Mouse (Mus musculus): ENCODE results near the gene Zdhhc20. TPM values are rescaled to one million over a fixed set of nuclear protein-coding genes. Genes with fewer than 3 reads are reported as not detected.

Gene Zdhhc20
- polyA plus RNA-seq, 1 experiment from 2014 or later: 35.3 TPM

- H3K4me3 ChIP-seq: no peak overlapping the region
- H3K4me1 ChIP-seq (replicated peaks): no peaks in the 10 kb centered on the region
- H3K27ac ChIP-seq (replicated peaks): no peak overlapping the region
- H3K4me2 ChIP-seq: no peak overlapping the region
- no peak for ATAC-seq (ENCODE audit: low FRiP score, low read depth)
- no peaks in the 10 kb centered on the region for H3K9me3 ChIP-seq
- H3K9ac ChIP-seq: no peak overlapping the region
- WGBS: 69% methylated on average over 5 of the region's 5 CpGs
- no peaks in the 10 kb centered on the region for H3K27me3 ChIP-seq
- H3K36me3 ChIP-seq: peaks cover 43% of the 10 kb centered on the region
These were observed 81.5 kb downstream of the Zdhhc20 start for GRCm38 (mm10) chr14:57808558-57808957.

- 81% methylated on average over 4 of the region's 4 CpGs for WGBS
- Histone ChIP-seq H3K36me3 (peaks cover 52% of the 10 kb centered on the region), H3K27me3 (no peaks in the 10 kb centered on the region), H3K4me2 (no peak overlapping the region), H3K4me3 (no peak overlapping the region), H3K4me1 (replicated peaks) (peaks cover 23% of the 10 kb centered on the region), H3K9ac (no peak overlapping the region), H3K27ac (replicated peaks) (no peak overlapping the region), H3K9me3 (no peaks in the 10 kb centered on the region)
- ATAC-seq (ENCODE audit: low FRiP score, low read depth): no peak
These were observed 86.3 kb downstream of the Zdhhc20 start for GRCm38 (mm10) chr14:57803731-57804130.

GRCm38 (mm10) chr14:57797991-57798931 is 91.8 kb downstream of the Zdhhc20 start, which contains the start of gene Sap18:
Gene Sap18, plus strand, starts transcription at chr14:57798180.
- Histone ChIP-seq H3K36me3 (peaks cover 12% of the 10 kb centered on the region), H3K9ac (peak within 1 kb of the TSS; percentile 97), H3K4me1 (replicated peaks) (peaks cover 23% of the 10 kb centered on the region), H3K4me3 (peak within 1 kb of the TSS; percentile 91), H3K27ac (replicated peaks) (peak within 1 kb of the TSS; percentile 88), H3K27me3 (no peaks in the 10 kb centered on the region), H3K4me2 (peak within 1 kb of the TSS; percentile 66), H3K9me3 (no peaks in the 10 kb centered on the region)
- under 1% methylated on average over 94 of the region's 99 CpGs for WGBS
- ATAC-seq (ENCODE audit: low FRiP score, low read depth): peak; percentile 98

GRCm38 (mm10) chr14:57797551-57797950 is 92.5 kb downstream of the Zdhhc20 start:
- peak overlapping the region; percentile 66 for H3K4me2 ChIP-seq
- no peaks in the 10 kb centered on the region for H3K9me3 ChIP-seq
- H3K36me3 ChIP-seq: peaks cover 5% of the 10 kb centered on the region
- peak; percentile 80 for ATAC-seq (ENCODE audit: low FRiP score, low read depth)
- no peaks in the 10 kb centered on the region for H3K27me3 ChIP-seq
- H3K4me3 ChIP-seq: peak overlapping the region; percentile 91
- H3K27ac ChIP-seq (replicated peaks): peak overlapping the region; percentile 88
- WGBS: 12% methylated on average over 7 of the region's 7 CpGs
- H3K9ac ChIP-seq: peak overlapping the region; percentile 97
- peaks cover 23% of the 10 kb centered on the region for H3K4me1 ChIP-seq (replicated peaks)

- H3K27me3 ChIP-seq: no peaks in the 10 kb centered on the region
- ATAC-seq (ENCODE audit: low FRiP score, low read depth): no peak
- 87% methylated on average over 4 of the region's 4 CpGs for WGBS
These were observed 98.9 kb downstream of the Zdhhc20 start for GRCm38 (mm10) chr14:57791171-57791570.

GRCm38 (mm10) chr14:57789759-57790158 is 100.3 kb downstream of the Zdhhc20 start:
- Histone ChIP-seq H3K9me3 (no peaks in the 10 kb centered on the region), H3K27me3 (no peaks in the 10 kb centered on the region), H3K4me2 (no peak overlapping the region), H3K4me3 (no peak overlapping the region), H3K9ac (no peak overlapping the region), H3K27ac (replicated peaks) (no peak overlapping the region), H3K4me1 (replicated peaks) (no peaks in the 10 kb centered on the region), H3K36me3 (no peaks in the 10 kb centered on the region)
- 93% methylated on average over 9 of the region's 9 CpGs for WGBS
- ATAC-seq (ENCODE audit: low FRiP score, low read depth): no peak

More at GRCm38 (mm10) chr14:57791171-57791570, 98.9 kb downstream of the Zdhhc20 start:
- no peak overlapping the region for H3K4me2 ChIP-seq
- no peak overlapping the region for H3K27ac ChIP-seq (replicated peaks)
- no peaks in the 10 kb centered on the region for H3K4me1 ChIP-seq (replicated peaks)
- no peaks in the 10 kb centered on the region for H3K36me3 ChIP-seq
- H3K9me3 ChIP-seq: no peaks in the 10 kb centered on the region
- no peak overlapping the region for H3K4me3 ChIP-seq
- no peak overlapping the region for H3K9ac ChIP-seq

GRCm38 (mm10) chr14:57789311-57789710 is 100.8 kb downstream of the Zdhhc20 start:
- no peak overlapping the region for H3K27ac ChIP-seq (replicated peaks)
- H3K4me2 ChIP-seq: no peak overlapping the region
- 81% methylated on average over 2 of the region's 2 CpGs for WGBS
- no peaks in the 10 kb centered on the region for H3K4me1 ChIP-seq (replicated peaks)
- no peak overlapping the region for H3K9ac ChIP-seq
- no peaks in the 10 kb centered on the region for H3K9me3 ChIP-seq
- no peaks in the 10 kb centered on the region for H3K27me3 ChIP-seq
- H3K4me3 ChIP-seq: no peak overlapping the region
- ATAC-seq (ENCODE audit: low FRiP score, low read depth): no peak
- no peaks in the 10 kb centered on the region for H3K36me3 ChIP-seq

GRCm38 (mm10) chr14:57787406-57787805 is 102.7 kb downstream of the Zdhhc20 start:
- 62% methylated on average over 4 of the region's 4 CpGs for WGBS
- H3K27me3 ChIP-seq: no peaks in the 10 kb centered on the region
- no peak overlapping the region for H3K4me2 ChIP-seq
- H3K27ac ChIP-seq (replicated peaks): no peak overlapping the region
- no peaks in the 10 kb centered on the region for H3K9me3 ChIP-seq
- no peaks in the 10 kb centered on the region for H3K4me1 ChIP-seq (replicated peaks)
- no peak overlapping the region for H3K4me3 ChIP-seq
- no peak overlapping the region for H3K9ac ChIP-seq
- no peaks in the 10 kb centered on the region for H3K36me3 ChIP-seq
- no peak for ATAC-seq (ENCODE audit: low FRiP score, low read depth)

Small RNA genes lying within 50 kb of the gene (microRNA-seq; reads per million reads assigned to microRNA genes)
- not detected for gene Mir3077

Other genes starting within 250 kb of the Zdhhc20 start
- 11.6 and 12.3 TPM in 2 replicates for gene Xpo4, start 224.8 kb downstream of the Zdhhc20 start, polyA plus RNA-seq (2015; fragmentation: Nextera tagmentation; extraction: Ambion mirVana)
- not detected in 2 replicates for gene Gm49361, start 144.2 kb downstream of the Zdhhc20 start, polyA plus RNA-seq (2015; fragmentation: Nextera tagmentation; extraction: Ambion mirVana)
- 8.1 and 8.2 TPM in 2 replicates for gene Lats2, start 131.9 kb downstream of the Zdhhc20 start, polyA plus RNA-seq (2015; fragmentation: Nextera tagmentation; extraction: Ambion mirVana)
- gene Sap18, start 92.1 kb downstream of the Zdhhc20 start, polyA plus RNA-seq (2015; fragmentation: Nextera tagmentation; extraction: Ambion mirVana): 23.6 and 29.2 TPM in 2 replicates
- 8.4 and 10.6 TPM in 2 replicates for gene Ska3, start 64.1 kb downstream of the Zdhhc20 start, polyA plus RNA-seq (2015; fragmentation: Nextera tagmentation; extraction: Ambion mirVana)
- gene Mrpl57, start 64.0 kb downstream of the Zdhhc20 start, polyA plus RNA-seq (2015; fragmentation: Nextera tagmentation; extraction: Ambion mirVana): 144 and 153 TPM in 2 replicates
- 68.2 and 70.5 TPM in 2 replicates for gene Micu2, start 109.0 kb upstream of the Zdhhc20 start, polyA plus RNA-seq (2015; fragmentation: Nextera tagmentation; extraction: Ambion mirVana)
- 22.1 and 22.7 TPM in 2 replicates for gene Fgf9, start 180.3 kb upstream of the Zdhhc20 start, polyA plus RNA-seq (2015; fragmentation: Nextera tagmentation; extraction: Ambion mirVana)

Data from hindbrain, embryonic 15.5 days (tissue).